Mouse (Mus musculus) urinary bladder, adult 18-20 months (tissue): ENCODE measurements around the gene B3galnt2.
"Not testable (repeated sequence)": the region's sequence is repeated elsewhere in the genome, so short reads cannot be mapped to it uniquely, and the experiment has no call there.

ENCODE experiments used
- DNase-seq, 2 experiments: peaks; one replicate each; pipeline ENCODE4 v3.0.0; 2022; ENCODE audit warnings: low spot score in 2 of 2, mixed read lengths in 2 of 2

The B3galnt2 gene

GRCm38 (mm10) chr13:14006056-14006455 lies 51.8 kb downstream of the B3galnt2 start:
- no peak for DNase-seq

DNA sequence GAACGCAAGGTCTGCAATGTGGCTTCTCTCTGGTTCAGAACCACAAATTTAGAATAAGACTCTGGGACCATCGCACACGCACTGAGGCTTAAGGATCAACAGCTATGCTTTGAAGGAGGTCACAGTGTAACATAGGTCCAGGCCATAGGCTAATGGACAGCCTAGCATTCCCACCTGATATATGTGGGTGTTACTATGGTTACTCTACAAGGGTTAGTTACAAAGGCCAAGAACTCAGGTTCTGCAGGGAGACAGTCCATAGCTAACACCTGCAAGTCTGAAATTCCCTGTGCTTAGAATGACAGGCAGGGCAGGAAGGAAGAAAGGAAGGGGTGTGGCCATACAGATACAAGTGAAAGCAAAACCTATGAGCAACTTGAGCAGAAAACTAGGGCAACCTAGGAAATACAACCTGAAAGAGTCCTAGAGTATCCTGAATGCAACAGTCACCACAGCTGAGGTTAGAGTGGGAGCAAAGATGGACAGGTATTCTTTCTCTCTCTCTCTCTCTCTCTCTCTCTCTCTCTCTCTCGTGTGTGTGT lies 57.3 kb downstream of the B3galnt2 start:
- no peak for DNase-seq

GRCm38 (mm10) chr13:14014001-14014400 lies 59.7 kb downstream of the B3galnt2 start:
- no peak for DNase-seq

- no peak for DNase-seq
Measured at GRCm38 (mm10) chr13:14014540-14014939, 60.3 kb downstream of the B3galnt2 start.

DNA sequence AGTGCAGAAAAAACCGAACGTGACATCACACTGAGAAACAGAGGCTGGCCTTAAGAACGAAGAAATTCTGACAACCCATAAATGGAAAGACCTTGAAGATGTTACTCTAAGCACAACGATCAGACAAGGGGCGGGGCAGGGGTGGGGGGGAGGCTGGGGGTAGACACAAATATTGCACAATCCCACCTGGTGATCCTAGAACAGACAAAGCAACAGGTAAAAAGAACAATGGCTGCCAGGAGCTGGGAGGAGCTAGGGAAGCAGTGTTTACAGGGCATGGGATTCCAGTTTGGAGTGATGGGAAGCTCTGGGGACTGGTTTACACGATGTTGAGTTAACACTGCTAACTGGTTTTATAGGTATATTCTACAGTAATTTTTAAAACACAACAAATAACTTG lies 61.3 kb downstream of the B3galnt2 start:
- no peak for DNase-seq

DNA sequence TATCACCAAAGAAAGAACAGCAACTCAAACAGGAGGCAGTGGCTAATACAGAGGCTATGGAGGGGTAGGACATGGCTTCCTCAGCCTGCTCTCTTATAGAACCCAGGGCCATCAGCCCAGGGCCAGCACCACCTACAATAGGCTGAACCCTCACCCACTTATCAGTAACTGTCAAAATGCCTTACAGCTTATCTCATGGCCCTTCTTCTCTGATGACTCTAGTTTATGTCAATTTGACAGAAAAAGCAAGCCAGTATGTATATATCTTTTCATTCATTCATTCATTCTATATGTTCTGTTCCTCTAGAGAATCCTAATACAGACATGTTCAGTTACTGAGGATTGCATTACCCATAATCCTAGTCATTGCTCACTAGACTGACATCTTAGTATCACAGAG lies 64.0 kb downstream of the B3galnt2 start:
- no peak for DNase-seq

DNA sequence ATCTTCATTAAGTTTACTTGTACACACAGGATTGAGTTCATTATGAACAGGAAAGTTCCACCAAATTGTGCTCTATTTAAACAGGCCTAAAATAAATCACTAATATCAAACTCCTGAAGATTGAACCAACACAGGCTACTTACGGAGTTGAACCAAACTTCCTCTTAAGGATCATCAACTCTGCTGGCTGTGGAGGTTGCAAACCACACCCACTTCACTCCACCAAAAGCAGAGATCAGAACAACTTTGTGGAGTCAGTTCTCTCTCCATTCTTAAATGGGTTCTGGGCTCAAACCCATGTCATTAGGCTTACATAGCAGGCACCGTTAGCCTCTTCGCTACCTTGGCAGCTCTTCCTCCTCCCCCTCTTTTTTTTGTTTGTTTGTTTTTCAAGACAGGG lies 64.6 kb downstream of the B3galnt2 start:
- DNase-seq = no peak

GRCm38 (mm10) chr13:14021417-14021816 lies 67.1 kb downstream of the B3galnt2 start:
- not testable (repeated sequence) for DNase-seq

- no peak for DNase-seq
Measured at GRCm38 (mm10) chr13:14025554-14025953, 71.3 kb downstream of the B3galnt2 start.

- DNase-seq = no peak
Measured at GRCm38 (mm10) chr13:14026154-14026820, 72.0 kb downstream of the B3galnt2 start.

GRCm38 (mm10) chr13:14033309-14034072 lies 79.2 kb downstream of the B3galnt2 start:
- DNase-seq = no peak

DNA sequence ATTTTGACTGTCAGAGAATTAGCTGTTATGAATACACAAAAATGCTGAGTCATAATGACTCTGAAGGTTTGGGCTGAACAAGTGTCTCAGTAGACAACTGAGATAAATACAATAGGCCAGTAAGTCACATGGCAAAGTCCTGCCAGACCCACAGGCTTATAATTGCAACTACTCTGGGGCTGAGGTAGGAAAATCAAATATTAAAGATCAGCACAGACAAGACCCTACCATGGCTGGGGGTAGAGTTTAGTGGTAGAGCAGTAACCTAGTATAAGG lies 79.7 kb downstream of the B3galnt2 start:
- no peak for DNase-seq

- DNase-seq = not testable (repeated sequence)
Measured at GRCm38 (mm10) chr13:14035352-14035751, 81.1 kb downstream of the B3galnt2 start.

DNA sequence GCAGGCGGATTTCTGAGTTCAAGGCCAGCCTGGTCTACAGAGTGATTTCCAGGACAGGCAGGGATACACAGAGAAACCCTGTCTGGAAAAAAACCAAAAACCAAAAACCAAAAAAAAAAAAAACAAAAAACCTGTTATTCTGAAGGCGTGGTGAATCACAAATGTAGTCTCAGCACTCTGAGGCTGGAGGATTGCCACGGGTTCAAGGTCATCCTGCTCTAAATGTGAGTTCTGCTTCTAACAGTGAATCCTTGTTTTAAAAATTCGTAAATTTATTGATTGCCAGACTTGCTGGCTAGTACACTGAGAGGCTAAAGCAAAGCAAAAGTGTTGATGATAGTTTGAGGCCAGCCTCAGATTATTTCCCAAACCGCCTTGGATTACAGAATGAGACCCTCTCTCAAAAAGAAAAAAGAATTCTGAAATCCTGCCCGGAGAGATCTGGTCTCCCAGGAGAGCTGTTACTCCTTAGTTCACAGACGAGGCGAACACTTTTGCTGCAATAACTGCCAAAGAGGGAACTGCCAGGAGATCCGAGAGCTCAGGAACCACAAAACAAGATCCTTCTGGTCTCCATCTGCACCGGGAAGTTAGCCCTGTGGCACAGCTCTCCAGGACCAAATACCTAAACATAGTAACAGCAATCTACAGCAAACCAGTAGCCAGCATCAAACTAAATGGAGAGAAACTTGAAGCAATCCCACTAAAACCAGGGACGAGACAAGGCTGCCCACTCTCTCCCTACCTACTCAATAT lies 81.8 kb downstream of the B3galnt2 start:
- DNase-seq = no peak

DNA sequence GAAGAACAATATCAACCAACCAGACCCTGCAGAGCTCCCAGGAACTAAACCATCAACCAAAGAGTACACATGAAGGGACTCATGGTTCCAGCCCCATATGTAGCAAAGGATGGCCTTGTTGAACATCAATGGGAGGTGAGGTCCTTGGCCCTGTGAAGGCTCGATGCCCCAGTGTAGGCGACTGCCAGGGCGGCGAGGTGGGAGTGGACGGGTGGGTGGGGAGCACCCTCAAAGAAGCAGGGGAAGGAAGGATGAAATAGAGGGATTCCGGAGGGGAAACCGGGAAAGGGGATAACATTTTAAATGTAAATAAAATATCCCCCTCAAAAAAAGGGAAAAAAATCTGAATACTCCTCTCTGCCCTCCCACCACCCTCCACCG lies 84.6 kb downstream of the B3galnt2 start:
- DNase-seq = peak in 1 of 2 experiments; percentile 9

GRCm38 (mm10) chr13:14039292-14039965 lies 85.2 kb downstream of the B3galnt2 start, which contains the start of gene Tbce:
Gene Tbce (minus strand): TSS chr13:14039638.
- DNase-seq = peak; percentile 82 to 93

- no peak for DNase-seq
Measured at GRCm38 (mm10) chr13:14040186-14040585, 85.9 kb downstream of the B3galnt2 start.

DNA sequence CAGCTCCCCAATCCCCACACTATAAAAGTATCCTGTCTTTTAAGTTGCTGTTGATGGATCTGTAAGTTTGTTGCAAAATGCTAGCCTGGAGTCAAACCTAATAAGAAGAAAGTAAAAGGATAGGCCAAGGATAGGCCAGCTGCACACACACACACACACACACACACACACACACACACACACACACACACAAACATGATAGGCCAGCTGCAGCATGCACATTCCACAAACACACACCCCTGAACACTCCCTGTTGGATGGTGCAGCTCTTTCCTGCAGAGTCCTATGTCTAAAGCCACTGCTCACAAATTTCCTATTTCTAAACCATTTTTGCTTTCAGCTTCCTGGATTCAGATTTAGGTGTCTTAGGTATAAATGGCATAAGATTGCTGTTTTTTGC lies 89.6 kb downstream of the B3galnt2 start:
- DNase-seq = no peak

- no peak for DNase-seq
Measured at GRCm38 (mm10) chr13:14044521-14044920, 90.3 kb downstream of the B3galnt2 start.
